Mouse (Mus musculus): ENCODE measurements around the gene Exo1. TPM values are rescaled to one million over a fixed set of nuclear protein-coding genes. Genes with fewer than 3 reads are reported as not detected.

The Exo1 gene
- polyA plus RNA-seq (2014; fragmentation: Nextera tagmentation; extraction: Ambion mirVana) = 97.5 and 106 TPM in 2 replicates

- DNase-seq (peak; percentile 94), ATAC-seq (ENCODE audit: insufficient read depth) (peak; percentile 97)
- H3K9ac ChIP-seq = peak within 1 kb of the TSS; percentile 77
- peak within 1 kb of the TSS; percentile 92 for H3K27ac ChIP-seq (ENCODE audit: low read depth)
- H3K4me3 ChIP-seq (ENCODE audit: low read depth, low read length) = peak within 1 kb of the TSS; percentile 80
- H3K36me3 ChIP-seq (ENCODE audit: insufficient read depth) = peaks cover 38% of the 10 kb centered on the region
- H3K27me3 ChIP-seq (ENCODE audit: insufficient read depth, low read length) = no peaks in the 10 kb centered on the region
- peak within 1 kb of the TSS; percentile 74 for H3K4me2 ChIP-seq
- 0 out of 2 replicates have a peak, but pooled peaks cover 7% of the 10 kb centered on the region for H3K4me1 ChIP-seq (ENCODE audit: insufficient read depth)
- no peak for TF ChIP-seq CTCF (IDR thresholded peaks at IDR 0.05; ENCODE audit: low read depth)
- no peaks in the 10 kb centered on the region for H3K9me3 ChIP-seq (ENCODE audit: low read depth, low read length)
- under 1% methylated on average over 66 of the region's 66 CpGs for WGBS
Measured at GRCm38 (mm10) chr1:175880453-175881296, at the start of gene Exo1. Gene Exo1, plus strand, starts transcription at chr1:175880581.

- Histone ChIP-seq H3K27me3 (ENCODE audit: insufficient read depth, low read length) (no peaks in the 10 kb centered on the region), H3K4me2 (no peak overlapping the region), H3K9me3 (ENCODE audit: low read depth, low read length) (no peaks in the 10 kb centered on the region), H3K4me3 (ENCODE audit: low read depth, low read length) (no peak overlapping the region), H3K27ac (ENCODE audit: low read depth) (no peak overlapping the region), H3K4me1 (ENCODE audit: insufficient read depth) (no peaks in the 10 kb centered on the region), H3K9ac (no peak overlapping the region), H3K36me3 (ENCODE audit: insufficient read depth) (no peaks in the 10 kb centered on the region)
- no peak for TF ChIP-seq CTCF (IDR thresholded peaks at IDR 0.05; ENCODE audit: low read depth)
- ATAC-seq (ENCODE audit: insufficient read depth) (no peak), DNase-seq (no peak)
- WGBS = 92% methylated on average over 1 of the region's 1 CpGs
Measured at GRCm38 (mm10) chr1:175855515-175855914, 24.9 kb upstream of the Exo1 start.

- no peaks in the 10 kb centered on the region for H3K4me1 ChIP-seq (ENCODE audit: insufficient read depth)
- H3K9ac ChIP-seq = no peak overlapping the region
- no peak for DNase-seq
- no peaks in the 10 kb centered on the region for H3K9me3 ChIP-seq (ENCODE audit: low read depth, low read length)
- H3K27me3 ChIP-seq (ENCODE audit: insufficient read depth, low read length) = no peaks in the 10 kb centered on the region
- H3K27ac ChIP-seq (ENCODE audit: low read depth) = no peak overlapping the region
- H3K4me3 ChIP-seq (ENCODE audit: low read depth, low read length) = no peak overlapping the region
- WGBS = 30% methylated on average over 1 of the region's 1 CpGs
- no peak for ATAC-seq (ENCODE audit: insufficient read depth)
- TF ChIP-seq CTCF (IDR thresholded peaks at IDR 0.05; ENCODE audit: low read depth) = no peak
- H3K36me3 ChIP-seq (ENCODE audit: insufficient read depth) = no peaks in the 10 kb centered on the region
- H3K4me2 ChIP-seq = no peak overlapping the region
Measured at GRCm38 (mm10) chr1:175867050-175867449, 13.3 kb upstream of the Exo1 start.

GRCm38 (mm10) chr1:175867558-175867957, 12.8 kb upstream of the Exo1 start:
- Histone ChIP-seq H3K27me3 (ENCODE audit: insufficient read depth, low read length) (no peaks in the 10 kb centered on the region), H3K27ac (ENCODE audit: low read depth) (no peak overlapping the region), H3K4me3 (ENCODE audit: low read depth, low read length) (no peak overlapping the region), H3K4me1 (ENCODE audit: insufficient read depth) (no peaks in the 10 kb centered on the region), H3K9me3 (ENCODE audit: low read depth, low read length) (no peaks in the 10 kb centered on the region), H3K4me2 (no peak overlapping the region), H3K9ac (no peak overlapping the region), H3K36me3 (ENCODE audit: insufficient read depth) (no peaks in the 10 kb centered on the region)
- peak; percentile 51 for DNase-seq
- WGBS = 28% methylated on average over 5 of the region's 5 CpGs
- ATAC-seq (ENCODE audit: insufficient read depth) = no peak
- TF ChIP-seq CTCF (IDR thresholded peaks at IDR 0.05; ENCODE audit: low read depth) = peak; percentile 53

- Histone ChIP-seq H3K9me3 (ENCODE audit: low read depth, low read length) (no peaks in the 10 kb centered on the region), H3K9ac (no peak overlapping the region), H3K4me2 (no peak overlapping the region), H3K4me1 (ENCODE audit: insufficient read depth) (no peaks in the 10 kb centered on the region), H3K4me3 (ENCODE audit: low read depth, low read length) (no peak overlapping the region), H3K36me3 (ENCODE audit: insufficient read depth) (no peaks in the 10 kb centered on the region), H3K27ac (ENCODE audit: low read depth) (no peak overlapping the region), H3K27me3 (ENCODE audit: insufficient read depth, low read length) (no peaks in the 10 kb centered on the region)
- no peak for ATAC-seq (ENCODE audit: insufficient read depth)
- DNase-seq = no peak
- TF ChIP-seq CTCF (IDR thresholded peaks at IDR 0.05; ENCODE audit: low read depth) = no peak
- WGBS = 86% methylated on average over 3 of the region's 3 CpGs
Measured at GRCm38 (mm10) chr1:175870716-175871115, 9.7 kb upstream of the Exo1 start.

GRCm38 (mm10) chr1:175872028-175872816, 8.2 kb upstream of the Exo1 start:
- no peak for ATAC-seq (ENCODE audit: insufficient read depth)

GRCm38 (mm10) chr1:175883398-175883797, 3.0 kb downstream of the Exo1 start:
- Histone ChIP-seq H3K4me3 (ENCODE audit: low read depth, low read length) (no peak overlapping the region), H3K9me3 (ENCODE audit: low read depth, low read length) (no peaks in the 10 kb centered on the region), H3K4me1 (ENCODE audit: insufficient read depth) (0 out of 2 replicates have a peak, but pooled peaks cover 7% of the 10 kb centered on the region), H3K36me3 (ENCODE audit: insufficient read depth) (peaks cover 61% of the 10 kb centered on the region), H3K27ac (ENCODE audit: low read depth) (no peak overlapping the region), H3K4me2 (0 out of 2 replicates have a peak overlapping the region, but pooled peaks have one; percentile 23), H3K27me3 (ENCODE audit: insufficient read depth, low read length) (no peaks in the 10 kb centered on the region), H3K9ac (no peak overlapping the region)
- WGBS = 47% methylated on average over 3 of the region's 3 CpGs
- TF ChIP-seq CTCF (IDR thresholded peaks at IDR 0.05; ENCODE audit: low read depth) = no peak
- ATAC-seq (ENCODE audit: insufficient read depth) (no peak), DNase-seq (peak; percentile 65)

More at GRCm38 (mm10) chr1:175872028-175872816, 8.2 kb upstream of the Exo1 start:
- Histone ChIP-seq H3K27me3 (ENCODE audit: insufficient read depth, low read length) (no peaks in the 10 kb centered on the region), H3K9ac (no peak overlapping the region), H3K4me2 (no peak overlapping the region), H3K4me1 (ENCODE audit: insufficient read depth) (no peaks in the 10 kb centered on the region), H3K4me3 (ENCODE audit: low read depth, low read length) (no peak overlapping the region), H3K27ac (ENCODE audit: low read depth) (no peak overlapping the region), H3K9me3 (ENCODE audit: low read depth, low read length) (no peaks in the 10 kb centered on the region), H3K36me3 (ENCODE audit: insufficient read depth) (no peaks in the 10 kb centered on the region)
- DNase-seq = peak; percentile 35
- 73% methylated on average over 6 of the region's 6 CpGs for WGBS
- TF ChIP-seq CTCF (IDR thresholded peaks at IDR 0.05; ENCODE audit: low read depth) = no peak
